Mouse (Mus musculus) right cerebral cortex, postnatal 25 days (tissue): ENCODE results near the gene Xpnpep3.

Source experiments
- DNase-seq: peaks from one replicate; pipeline ENCODE4 v3.0.0; 2022

Xpnpep3 gene

GRCm38 (mm10) chr15:81399638-81400315 is at the start of gene Xpnpep3, which contains the start of gene St13:
Gene Xpnpep3 (plus strand): TSS chr15:81400138.
Gene St13 (minus strand): TSS chr15:81400077.
- peak; percentile 96 for DNase-seq

- DNase-seq, result no peak
These were observed 49.5 kb upstream of the Xpnpep3 start for GRCm38 (mm10) chr15:81350401-81350800.

- DNase-seq, result no peak
These were observed 47.3 kb upstream of the Xpnpep3 start for GRCm38 (mm10) chr15:81352638-81353037.

GRCm38 (mm10) chr15:81355146-81355761 is 44.7 kb upstream of the Xpnpep3 start:
- no peak for DNase-seq

- no peak for DNase-seq
These were observed 43.0 kb upstream of the Xpnpep3 start for GRCm38 (mm10) chr15:81356946-81357345.

- DNase-seq, result no peak
These were observed 41.0 kb upstream of the Xpnpep3 start for GRCm38 (mm10) chr15:81358943-81359342.

GRCm38 (mm10) chr15:81359421-81359820 is 40.5 kb upstream of the Xpnpep3 start:
- no peak for DNase-seq

GRCm38 (mm10) chr15:81360345-81361021 is 39.5 kb upstream of the Xpnpep3 start, which contains the start of gene Slc25a17:
Gene Slc25a17 (minus strand): TSS chr15:81360812.
- DNase-seq, result peak; percentile 90

- DNase-seq, result no peak
These were observed 38.9 kb upstream of the Xpnpep3 start for GRCm38 (mm10) chr15:81361022-81361404.

GRCm38 (mm10) chr15:81361417-81362015 is 38.4 kb upstream of the Xpnpep3 start:
- DNase-seq, result no peak

GRCm38 (mm10) chr15:81362501-81362900 is 37.4 kb upstream of the Xpnpep3 start:
- no peak for DNase-seq

GRCm38 (mm10) chr15:81364271-81364670 is 35.7 kb upstream of the Xpnpep3 start:
- no peak for DNase-seq

- no peak for DNase-seq
These were observed 34.7 kb upstream of the Xpnpep3 start for GRCm38 (mm10) chr15:81365246-81365645.

GRCm38 (mm10) chr15:81366241-81366640 is 33.7 kb upstream of the Xpnpep3 start:
- no peak for DNase-seq

GRCm38 (mm10) chr15:81368601-81369000 is 31.3 kb upstream of the Xpnpep3 start:
- DNase-seq, result no peak

GRCm38 (mm10) chr15:81370356-81370755 is 29.6 kb upstream of the Xpnpep3 start:
- no peak for DNase-seq

- DNase-seq, result no peak
These were observed 25.3 kb upstream of the Xpnpep3 start for GRCm38 (mm10) chr15:81374621-81375020.

- no peak for DNase-seq
These were observed 21.1 kb upstream of the Xpnpep3 start for GRCm38 (mm10) chr15:81378845-81379244.

GRCm38 (mm10) chr15:81386327-81386726 is 13.6 kb upstream of the Xpnpep3 start:
- no peak for DNase-seq

GRCm38 (mm10) chr15:81392997-81393396 is 6.9 kb upstream of the Xpnpep3 start:
- peak; percentile 50 for DNase-seq

- DNase-seq, result no peak
These were observed 5.6 kb upstream of the Xpnpep3 start for GRCm38 (mm10) chr15:81394211-81394915.

GRCm38 (mm10) chr15:81398189-81398588 is 1.7 kb upstream of the Xpnpep3 start:
- DNase-seq, result no peak

- DNase-seq, result no peak
These were observed 671 bp upstream of the Xpnpep3 start for GRCm38 (mm10) chr15:81399297-81399637.
